Mouse (Mus musculus): ENCODE data around the gene Uqcc1.

Gene Uqcc1

GRCm38 (mm10) chr2:155814829-155815228, 115.3 kb downstream of the Uqcc1 start:
- DNase-seq (ENCODE audit: low read depth), result no peak

GRCm38 (mm10) chr2:155812637-155813036, 117.5 kb downstream of the Uqcc1 start:
- no peak for DNase-seq (ENCODE audit: low read depth)

DNA sequence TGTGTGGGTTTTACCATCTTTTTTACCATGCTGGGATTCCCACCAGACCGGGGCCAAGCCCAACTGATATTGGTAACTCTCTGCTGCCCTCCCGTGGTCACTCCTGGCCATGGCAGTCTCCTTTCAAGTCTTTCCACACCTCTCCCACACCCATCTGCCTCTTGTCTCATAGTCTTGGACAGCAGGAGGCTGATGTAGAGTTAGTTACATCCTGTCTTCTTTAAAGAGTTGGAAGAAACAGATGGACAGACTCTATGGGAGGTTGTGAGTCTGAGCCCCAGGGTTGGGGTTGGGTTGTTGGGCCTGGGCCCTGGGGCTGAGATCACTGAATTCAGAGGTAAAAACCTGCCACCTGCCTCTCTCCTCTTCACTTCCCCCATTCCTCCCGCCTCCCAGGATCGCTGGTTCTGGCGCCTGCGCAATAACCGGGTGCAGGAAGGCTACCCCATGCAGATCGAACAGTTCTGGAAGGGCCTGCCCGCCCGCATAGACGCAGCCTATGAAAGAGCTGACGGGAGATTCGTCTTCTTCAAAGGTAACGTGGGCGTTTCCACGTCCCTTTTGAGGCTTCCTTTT, 118.2 kb downstream of the Uqcc1 start:
- peak; percentile 91 for DNase-seq (ENCODE audit: low read depth)

GRCm38 (mm10) chr2:155809620-155810019, 120.5 kb downstream of the Uqcc1 start:
- no peak for DNase-seq (ENCODE audit: low read depth)

GRCm38 (mm10) chr2:155807408-155807807, 122.7 kb downstream of the Uqcc1 start:
- DNase-seq (ENCODE audit: low read depth), result no peak

DNA sequence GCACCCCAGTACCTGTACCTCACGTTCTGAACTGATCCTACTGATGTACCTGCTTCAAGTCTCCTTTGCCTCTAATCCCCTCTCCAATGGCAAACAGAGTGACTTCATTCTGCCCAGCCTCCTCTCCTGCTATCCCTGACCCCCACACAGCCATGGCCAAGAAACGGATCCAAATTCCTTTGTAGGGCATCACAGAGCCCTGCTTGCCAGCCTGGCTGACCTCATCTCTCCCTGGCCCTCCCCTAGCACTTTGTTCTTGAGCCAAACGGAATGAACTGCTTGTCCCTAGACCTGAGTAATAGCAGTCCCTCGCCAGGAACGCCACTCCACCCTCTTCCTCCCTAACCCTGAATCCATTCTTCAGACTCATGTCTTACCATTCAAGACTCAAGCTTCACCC, 123.6 kb downstream of the Uqcc1 start:
- DNase-seq (ENCODE audit: low read depth), result no peak

GRCm38 (mm10) chr2:155805925-155806255, 124.2 kb downstream of the Uqcc1 start:
- no peak for DNase-seq (ENCODE audit: low read depth)

- no peak for DNase-seq (ENCODE audit: low read depth)
Measured at GRCm38 (mm10) chr2:155805231-155805924, 124.7 kb downstream of the Uqcc1 start.

DNA sequence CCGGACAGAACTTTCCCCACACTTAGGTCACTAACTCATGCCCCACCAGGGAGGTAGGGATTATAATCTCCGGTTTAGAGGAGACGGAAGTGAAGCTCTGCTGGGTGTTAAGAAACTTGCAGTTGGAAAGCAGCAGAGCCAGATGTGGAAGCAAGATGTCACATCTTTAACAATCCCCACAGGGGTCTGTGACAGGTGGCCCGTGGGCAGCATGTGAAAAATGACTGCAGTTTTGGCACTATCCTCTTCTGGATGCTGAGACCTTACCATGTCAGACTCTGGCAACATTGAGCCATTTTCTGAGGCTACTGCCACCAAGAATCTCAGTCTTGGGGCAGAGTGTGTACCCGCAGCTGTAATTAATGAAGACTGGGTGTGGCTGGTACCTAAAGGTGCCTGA, 126.1 kb downstream of the Uqcc1 start:
- no peak for DNase-seq (ENCODE audit: low read depth)

DNA sequence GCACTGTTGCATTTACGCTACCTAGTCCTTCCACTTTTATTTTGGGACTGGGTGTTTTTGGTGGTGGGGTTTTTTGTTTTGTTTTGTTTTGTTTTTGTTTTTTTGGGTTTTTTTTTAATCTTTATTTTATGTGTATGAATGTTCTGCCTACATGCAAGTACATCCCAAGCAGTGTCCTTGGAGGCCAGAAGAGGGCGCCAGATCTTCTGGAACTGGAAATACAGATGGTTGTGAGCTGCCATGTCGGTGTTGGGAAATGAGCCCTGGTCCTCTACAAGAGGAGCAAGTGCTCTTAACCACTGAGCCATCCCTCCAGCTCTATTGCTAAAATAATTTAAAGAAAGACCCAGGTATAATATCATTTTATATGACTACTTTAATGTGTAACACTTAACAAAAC, 127.3 kb downstream of the Uqcc1 start:
- DNase-seq (ENCODE audit: low read depth), result peak; percentile 65

- no peak for DNase-seq (ENCODE audit: low read depth)
Measured at GRCm38 (mm10) chr2:155798613-155799012, 131.5 kb downstream of the Uqcc1 start.

Data from induced T-regulatory cell, adult 2 months (primary cell).